Mouse (Mus musculus) ES-E14 (cell line): ENCODE results near the gene Gck.

Experiments
- HCFC1 ChIP-seq: IDR thresholded peaks from 2 replicates; pipeline ENCODE4 v1.6.1; 2012; ENCODE audit warnings: low read length, inconsistent platforms, borderline replicate concordance; ENCODE audit not compliant: insufficient read depth
- MAFK ChIP-seq: IDR thresholded peaks from 2 replicates; pipeline ENCODE4 v1.6.1; 2014; ENCODE audit warnings: mild to moderate bottlenecking, low read depth, low read length, inconsistent platforms; ENCODE audit not compliant: insufficient read depth
- ZC3H11A ChIP-seq: IDR thresholded peaks from 2 replicates; pipeline ENCODE4 v1.6.1; 2012; ENCODE audit warnings: low read depth, mild to moderate bottlenecking, inconsistent platforms, low read length, borderline replicate concordance

- TF ChIP-seq MAFK, result no peak
- no peak for TF ChIP-seq HCFC1
- no peak for TF ChIP-seq ZC3H11A
Measured at GRCm38 (mm10) chr11:5851021-5851736, 98.7 kb downstream of the Gck start.
